8 mouse cellular contexts compared by ENCODE assay signal in genomic region chr1:81516575-81517210, GRCm38 (mm10).
A peak's percentile ranks its signal among the peaks of the same experiment; 100 is the strongest.
DNase-seq lines count a peak whose midpoint lies in the region; ATAC-seq and TF ChIP-seq lines count a peak whose summit lies in the region.

No protein-coding gene starts in this region.

- peak; percentile 84; the same call in 1 of the 2 replicates for ATAC-seq in hindbrain, embryonic 16.5 days
- ATAC-seq in midbrain, embryonic 16.5 days: peak; percentile 80

- DNase-seq in kidney, adult 2 months: peak; percentile 44
- DNase-seq in kidney, adult 11 months: no peak
- peak; percentile 70 for DNase-seq in brain, adult 2 months (ENCODE audit: low read depth, low spot score)
- no peak for DNase-seq in spleen, postnatal 10 days (ENCODE audit: low spot score in 2 of 2)
- no peak for DNase-seq in layer of hippocampus, postnatal 10 days (ENCODE audit: low spot score in 2 of 2)

- WGBS in kidney, adult 2 months: 59% methylated on average over 10 of the region's 10 CpGs
- WGBS in hindbrain, embryonic 16.5 days: 57% methylated on average over 10 of the region's 10 CpGs
- WGBS in midbrain, embryonic 16.5 days: 59% methylated on average over 10 of the region's 10 CpGs

- no peak overlapping the region for H3K9ac ChIP-seq in hindbrain, embryonic 16.5 days (ENCODE audit: low read depth, low read length)
- no peak overlapping the region for H3K9ac ChIP-seq in midbrain, embryonic 16.5 days (ENCODE audit: low read depth, low read length)

- TF ChIP-seq CTCF in kidney, adult 2 months (conservative IDR thresholded peaks at IDR 0.05; ENCODE audit: insufficient read depth, insufficient read length, low read depth, low read length): peak; percentile 29; the same call in 1 of the 2 replicates
- peak; percentile 65 for TF ChIP-seq CTCF in E14TG2a.4 (conservative IDR thresholded peaks at IDR 0.05; ENCODE audit: low read length)

- no peak overlapping the region for H3K4me2 ChIP-seq in hindbrain, embryonic 16.5 days (ENCODE audit: low read length)
- H3K4me2 ChIP-seq in midbrain, embryonic 16.5 days (ENCODE audit: low read length): no peak overlapping the region

- H3K4me3 ChIP-seq in kidney, adult 2 months (ENCODE audit: insufficient read depth, low read depth, low read length): no peak overlapping the region
- H3K4me3 ChIP-seq in E14TG2a.4 (replicated peaks; ENCODE audit: low read length): no peak overlapping the region
- no peak overlapping the region for H3K4me3 ChIP-seq in hindbrain, embryonic 16.5 days (ENCODE audit: low read length)
- no peak overlapping the region for H3K4me3 ChIP-seq in midbrain, embryonic 16.5 days (ENCODE audit: low read depth, low read length)

- H3K27me3 ChIP-seq in kidney, adult 2 months (replicated peaks; ENCODE audit: control insufficient read depth, insufficient read depth, low read length): no peaks in the 10 kb centered on the region
- H3K27me3 ChIP-seq in E14TG2a.4 (ENCODE audit: insufficient read depth, low read length): no peaks in the 10 kb centered on the region
- H3K27me3 ChIP-seq in hindbrain, embryonic 16.5 days (replicated peaks; ENCODE audit: control insufficient read depth, insufficient read depth, low read length): no peaks in the 10 kb centered on the region
- no peaks in the 10 kb centered on the region; the same call in 1 of the 2 replicates for H3K27me3 ChIP-seq in midbrain, embryonic 16.5 days (ENCODE audit: control insufficient read depth, insufficient read depth, low read depth, low read length)

- no peaks in the 10 kb centered on the region for H3K36me3 ChIP-seq in kidney, adult 2 months (ENCODE audit: control insufficient read depth, insufficient read depth, low read length)
- no peaks in the 10 kb centered on the region for H3K36me3 ChIP-seq in E14TG2a.4 (ENCODE audit: insufficient read depth, low read length)
- H3K36me3 ChIP-seq in hindbrain, embryonic 16.5 days (ENCODE audit: control insufficient read depth, insufficient read depth, low read length): no peaks in the 10 kb centered on the region
- no peaks in the 10 kb centered on the region for H3K36me3 ChIP-seq in midbrain, embryonic 16.5 days (ENCODE audit: control insufficient read depth, insufficient read depth, low read length)

- H3K27ac ChIP-seq in kidney, adult 2 months (ENCODE audit: insufficient read depth, low read depth, low read length): no peak overlapping the region
- no peak overlapping the region for H3K27ac ChIP-seq in hindbrain, embryonic 16.5 days (ENCODE audit: low read depth, low read length)
- no peak overlapping the region for H3K27ac ChIP-seq in midbrain, embryonic 16.5 days (ENCODE audit: low read length)

- no peaks in the 10 kb centered on the region for H3K9me3 ChIP-seq in E14TG2a.4 (ENCODE audit: low read length)
- no peaks in the 10 kb centered on the region for H3K9me3 ChIP-seq in hindbrain, embryonic 16.5 days (ENCODE audit: control insufficient read depth, low read length)
- H3K9me3 ChIP-seq in midbrain, embryonic 16.5 days (replicated peaks; ENCODE audit: control insufficient read depth, low read length, poor library complexity, severe bottlenecking): no peaks in the 10 kb centered on the region

- TF ChIP-seq POLR2A in kidney, adult 2 months (IDR thresholded peaks at IDR 0.05; ENCODE audit: low read depth, low read length): no peak

- no peaks in the 10 kb centered on the region for H3K4me1 ChIP-seq in kidney, adult 2 months (ENCODE audit: control insufficient read depth, insufficient read depth, low read length)
- H3K4me1 ChIP-seq in E14TG2a.4 (replicated peaks; ENCODE audit: low read depth, low read length): no peaks in the 10 kb centered on the region
- no peaks in the 10 kb centered on the region; the same call in 1 of the 2 replicates for H3K4me1 ChIP-seq in hindbrain, embryonic 16.5 days (ENCODE audit: control insufficient read depth, insufficient read depth, low read depth, low read length)
- no peaks in the 10 kb centered on the region for H3K4me1 ChIP-seq in midbrain, embryonic 16.5 days (ENCODE audit: control insufficient read depth, insufficient read depth, low read length)

Comparison
In these comparisons a context has a peak if more than half of its experiments do, and no peak if none do; other contexts are left out.
1. DNase-seq: peak in kidney, adult 2 months (single experiment) and brain, adult 2 months (single experiment); none in kidney, adult 11 months (single experiment), spleen, postnatal 10 days (0 of 2) and layer of hippocampus, postnatal 10 days (0 of 2).